Mouse (Mus musculus): ENCODE measurements at regions not wholly inside any gene's neighbourhood (a gene's known extent, or its start where the extent isn't known, plus 50 kb on each side); places are given as distances from the start of the nearest gene placed in this dataset.

- H3K27ac ChIP-seq (ENCODE audit: insufficient read depth, low read length): no peak overlapping the region
- TF ChIP-seq POLR2A (IDR thresholded peaks at IDR 0.05; ENCODE audit: low read depth, low read length) (no peak), CTCF (IDR thresholded peaks at IDR 0.05; ENCODE audit: borderline replicate concordance, insufficient read depth, low read length) (no peak)
- no peak overlapping the region for H3K4me3 ChIP-seq (ENCODE audit: insufficient read depth, low read length)
- H3K4me1 ChIP-seq (ENCODE audit: control insufficient read depth, insufficient read depth, low read length): no peaks in the 10 kb centered on the region
Measured at GRCm38 (mm10) chr19:14388539-14388938, 209.3 kb downstream of the Tle4 start.

- TF ChIP-seq POLR2A (IDR thresholded peaks at IDR 0.05; ENCODE audit: low read depth, low read length): no peak
- no peak for TF ChIP-seq CTCF (IDR thresholded peaks at IDR 0.05; ENCODE audit: borderline replicate concordance, insufficient read depth, low read length)
- Histone ChIP-seq H3K4me1 (ENCODE audit: control insufficient read depth, insufficient read depth, low read length) (no peaks in the 10 kb centered on the region), H3K4me3 (ENCODE audit: insufficient read depth, low read length) (no peak overlapping the region), H3K27ac (ENCODE audit: insufficient read depth, low read length) (no peak overlapping the region)
Measured at GRCm38 (mm10) chr19:14389881-14390837, 207.7 kb downstream of the Tle4 start.

GRCm38 (mm10) chr19:14390914-14391313 lies 206.9 kb downstream of the Tle4 start:
- Histone ChIP-seq H3K27ac (ENCODE audit: insufficient read depth, low read length) (no peak overlapping the region), H3K4me3 (ENCODE audit: insufficient read depth, low read length) (no peak overlapping the region), H3K4me1 (ENCODE audit: control insufficient read depth, insufficient read depth, low read length) (no peaks in the 10 kb centered on the region)
- no peak for TF ChIP-seq POLR2A (IDR thresholded peaks at IDR 0.05; ENCODE audit: low read depth, low read length)
- TF ChIP-seq CTCF (IDR thresholded peaks at IDR 0.05; ENCODE audit: borderline replicate concordance, insufficient read depth, low read length): no peak
